Mouse (Mus musculus) CH12.LX (cell line): ENCODE measurements around the gene Slc9a3r2. TPM values are rescaled to one million over a fixed set of nuclear protein-coding genes. Genes with fewer than 3 reads are reported as not detected.

Source experiments
- DNase-seq: peaks from one replicate; pipeline ENCODE4 v3.0.0-alpha.2; 2013; ENCODE audit errors: extremely low read depth
- H3K27ac ChIP-seq: 2 replicates; pipeline ENCODE4 v1.5.1; 2012; ENCODE audit warnings: low read depth, mild to moderate bottlenecking, control low read depth, moderate library complexity; ENCODE audit not compliant: insufficient read depth
- H3K27me3 ChIP-seq: replicated peaks from 2 replicates; pipeline ENCODE3; 2012; ENCODE audit warnings: inconsistent platforms
- H3K36me3 ChIP-seq, 2 experiments: replicated peaks in 1 of 2; 2 replicates each; pipeline versions ENCODE3 to v1.6.1; 2012; ENCODE audit warnings: inconsistent platforms in 1 of 2, low read length in 1 of 2, mild to moderate bottlenecking in 1 of 2, mixed read lengths in 1 of 2, moderate library complexity in 1 of 2; ENCODE audit not compliant: control insufficient read depth in 1 of 2, insufficient read depth in 1 of 2
- H3K4me1 ChIP-seq, 2 experiments: 2 replicates each; pipeline ENCODE4 v1.6.1; 2012; ENCODE audit warnings: inconsistent platforms in 1 of 2, moderate library complexity in 1 of 2; ENCODE audit not compliant: insufficient read depth in 2 of 2, control insufficient read depth in 1 of 2
- H3K4me2 ChIP-seq: 2 replicates; pipeline ENCODE4 v1.6.1; 2012; ENCODE audit warnings: low read depth, mild to moderate bottlenecking, control low read depth; ENCODE audit not compliant: poor library complexity, insufficient read depth, severe bottlenecking
- H3K4me3 ChIP-seq, 3 experiments: fragments of 150-350 bp in 1 of 3; sonication (generic) in 1 of 3; replicated peaks in 1 of 3; 2 replicates each; pipeline versions ENCODE3 to v1.5.1; 2011 to 2012; ENCODE audit warnings: low read depth in 2 of 3, low read length in 2 of 3, mild to moderate bottlenecking in 2 of 3, moderate library complexity in 2 of 3, control low read depth in 1 of 3, improper control_type of control experiment in 1 of 3, inconsistent platforms in 1 of 3, mixed read lengths in 1 of 3; ENCODE audit not compliant: poor library complexity in 1 of 3
- H3K79me2 ChIP-seq: replicated peaks from 2 replicates; pipeline ENCODE4 v1.6.1; 2012; ENCODE audit warnings: mild to moderate bottlenecking, moderate library complexity; ENCODE audit not compliant: control insufficient read depth, poor library complexity, insufficient read depth, severe bottlenecking; ENCODE audit errors: extremely low read depth
- H3K9ac ChIP-seq: 2 replicates; pipeline ENCODE4 v1.6.1; 2012; ENCODE audit warnings: low read depth, mild to moderate bottlenecking, control low read depth, moderate library complexity; ENCODE audit not compliant: insufficient read depth
- H3K9me3 ChIP-seq: replicated peaks from 2 replicates; pipeline ENCODE3; 2012; ENCODE audit warnings: low read length, inconsistent platforms, mixed read lengths
- BHLHE40 ChIP-seq: IDR thresholded peaks from 2 replicates; pipeline ENCODE4 v1.6.1; 2011; ENCODE audit warnings: mild to moderate bottlenecking, low read depth, low read length, improper control_type of control experiment
- CHD2 ChIP-seq: IDR thresholded peaks from 2 replicates; pipeline ENCODE4 v1.6.1; 2011; ENCODE audit warnings: low read length, improper control_type of control experiment
- CTCF ChIP-seq, 2 experiments: IDR thresholded peaks in 1 of 2; conservative IDR thresholded peaks in 1 of 2; 2 replicates each; pipeline ENCODE4 v1.5.1; 2011 to 2012; ENCODE audit warnings: low read depth in 2 of 2, low read length in 2 of 2, improper control_type of control experiment in 1 of 2, inconsistent platforms in 1 of 2, mild to moderate bottlenecking in 1 of 2, moderate library complexity in 1 of 2
- E2F4 ChIP-seq: IDR thresholded peaks from 2 replicates; pipeline ENCODE4 v1.6.1; 2011; ENCODE audit warnings: low read depth, low read length, improper control_type of control experiment; ENCODE audit not compliant: insufficient replicate concordance
- ELF1 ChIP-seq: IDR thresholded peaks from 2 replicates; pipeline ENCODE4 v1.6.1; 2014; ENCODE audit warnings: low read depth, mild to moderate bottlenecking, inconsistent platforms, low read length, improper control_type of control experiment
- JUN ChIP-seq: IDR thresholded peaks from 2 replicates; pipeline ENCODE4 v1.6.1; 2011; ENCODE audit warnings: low read depth, mild to moderate bottlenecking, low read length, improper control_type of control experiment, moderate library complexity; ENCODE audit not compliant: insufficient read depth
- JUND ChIP-seq: conservative IDR thresholded peaks from 2 replicates; pipeline ENCODE4 v1.6.1; 2011; ENCODE audit warnings: low read depth, low read length, improper control_type of control experiment
- MAFK ChIP-seq: IDR thresholded peaks from 2 replicates; pipeline ENCODE4 v1.6.1; 2011; ENCODE audit warnings: low read length, improper control_type of control experiment; ENCODE audit not compliant: insufficient replicate concordance
- MAZ ChIP-seq: IDR thresholded peaks from 2 replicates; pipeline ENCODE4 v1.6.1; 2012; ENCODE audit warnings: low read depth, mild to moderate bottlenecking, inconsistent platforms, low read length, improper control_type of control experiment, moderate library complexity
- MXI1 ChIP-seq: IDR thresholded peaks from 2 replicates; pipeline ENCODE4 v1.6.1; 2011; ENCODE audit warnings: mild to moderate bottlenecking, low read depth, low read length, improper control_type of control experiment
- MYC ChIP-seq: IDR thresholded peaks from 2 replicates; pipeline ENCODE4 v1.6.1; 2011; ENCODE audit warnings: low read depth, mild to moderate bottlenecking, improper control_type of control experiment, low read length
- NELFE ChIP-seq: IDR thresholded peaks from 2 replicates; pipeline ENCODE4 v1.6.1; 2011; ENCODE audit warnings: low read depth, low read length, improper control_type of control experiment
- PAX5 ChIP-seq: IDR thresholded peaks from 2 replicates; pipeline ENCODE4 v1.6.1; 2012; ENCODE audit warnings: low read length, inconsistent platforms, mixed read lengths
- RAD21 ChIP-seq: IDR thresholded peaks from 2 replicates; pipeline ENCODE4 v1.6.1; 2011; ENCODE audit warnings: low read depth, mild to moderate bottlenecking, low read length, improper control_type of control experiment, moderate library complexity
- RCOR1 ChIP-seq: conservative IDR thresholded peaks from 2 replicates; pipeline ENCODE4 v1.6.1; 2012; ENCODE audit warnings: low read depth, mild to moderate bottlenecking, inconsistent platforms, low read length, improper control_type of control experiment
- TBP ChIP-seq: conservative IDR thresholded peaks from 2 replicates; pipeline ENCODE4 v1.6.1; 2011; ENCODE audit warnings: low read depth, low read length, improper control_type of control experiment
- TCF12 ChIP-seq: IDR thresholded peaks from 2 replicates; pipeline ENCODE4 v1.6.1; 2014; ENCODE audit warnings: low read depth, mild to moderate bottlenecking, inconsistent platforms, low read length, improper control_type of control experiment
- USF1 ChIP-seq: IDR thresholded peaks from 2 replicates; pipeline ENCODE4 v1.6.1; 2014; ENCODE audit warnings: low read depth, mild to moderate bottlenecking, inconsistent platforms, low read length, improper control_type of control experiment
- USF2 ChIP-seq: conservative IDR thresholded peaks from 2 replicates; pipeline ENCODE4 v1.6.1; 2011; ENCODE audit warnings: low read depth, low read length, improper control_type of control experiment
- ZKSCAN1 ChIP-seq: IDR thresholded peaks from 2 replicates; pipeline ENCODE4 v1.6.1; 2012; ENCODE audit warnings: low read depth, inconsistent platforms, low read length, improper control_type of control experiment, borderline replicate concordance
- ZMIZ1 ChIP-seq: IDR thresholded peaks from 2 replicates; pipeline ENCODE4 v1.6.1; 2012; ENCODE audit warnings: low read depth, mild to moderate bottlenecking, inconsistent platforms, low read length, improper control_type of control experiment
- dilution Hi-C: fragments of 300-500 bp; cut with MboI; formaldehyde crosslinking; loops from 2 replicates; pipeline ENCODE4 v1.14.3; 2020; ENCODE audit warnings: low sequenced_read_pairs; ENCODE audit not compliant: extremely low pct_unique_long_range_greater_than_20kb, extremely low pct_ligation_motif_present
- in situ Hi-C: fragments of 300-500 bp; cut with MboI; formaldehyde crosslinking; loops from 3 replicates; pipeline ENCODE4 v1.14.3; 2019; ENCODE audit warnings: low sequenced_read_pairs, low pct_ligation_motif_present, low pct_unique_long_range_greater_than_20kb, mixed read lengths
- polyA plus RNA-seq: library from polyadenylated mRNA; unstranded; fragments of >175 nt; gene quantifications from 2 replicates; pipeline ENCODE4 v1.2.1, GENCODE M21; 2012; ENCODE audit warnings: low read depth; ENCODE audit not compliant: insufficient read length
- total RNA-seq, 2 experiments: library from RNA; depleted of rRNA; stranded (reverse); fragments of 300-350 nt in 1 of 2; fragments of >200 nt in 1 of 2; gene quantifications; 2 replicates each; pipeline ENCODE4 v1.2.3; 2012 to 2014

The Slc9a3r2 gene
- total and polyA plus RNA-seq, 3 experiments: 2.1 to 5.5 (median 4.8) TPM

- Histone ChIP-seq H3K27ac (no peak overlapping the region), H3K9ac (no peak overlapping the region), H3K27me3 (no peaks in the 10 kb centered on the region), H3K4me2 (no peak overlapping the region), H3K9me3 (no peaks in the 10 kb centered on the region), H3K4me3 (no peak overlapping the region), H3K36me3 (peaks cover 0 to 46% of the 10 kb centered on the region in 2 experiments), H3K4me1 (peaks cover 2 to 48% of the 10 kb centered on the region in 2 experiments), H3K79me2 (no peaks in the 10 kb centered on the region)
- no peak for TF ChIP-seq PAX5
- TF ChIP-seq NELFE: no peak
- no peak for TF ChIP-seq MAZ
- no peak for TF ChIP-seq ELF1
- no peak for TF ChIP-seq CHD2
- no peak for TF ChIP-seq MYC
- TF ChIP-seq USF1: no peak
- TF ChIP-seq CTCF (conservative IDR thresholded peaks at IDR 0.05 in 1 of 2, IDR thresholded peaks at IDR 0.05 in 1 of 2; ENCODE audit: low read depth in 2 of 2, low read length in 2 of 2): no peak
- no peak for TF ChIP-seq RCOR1
- no peak for TF ChIP-seq TBP
- no peak for TF ChIP-seq E2F4
- no peak for TF ChIP-seq ZMIZ1
- TF ChIP-seq MXI1: no peak
- no peak for TF ChIP-seq BHLHE40
- DNase-seq: no peak
- dilution Hi-C loops: no loop called here
- in situ Hi-C loops: loop anchor here (5.0 kb wide), 1 partner anchor 93 kb away; the partner anchor contains the start of gene Pkd1
These were observed 10.0 kb downstream of the Slc9a3r2 start for GRCm38 (mm10) chr17:24640119-24640518.

DNA sequence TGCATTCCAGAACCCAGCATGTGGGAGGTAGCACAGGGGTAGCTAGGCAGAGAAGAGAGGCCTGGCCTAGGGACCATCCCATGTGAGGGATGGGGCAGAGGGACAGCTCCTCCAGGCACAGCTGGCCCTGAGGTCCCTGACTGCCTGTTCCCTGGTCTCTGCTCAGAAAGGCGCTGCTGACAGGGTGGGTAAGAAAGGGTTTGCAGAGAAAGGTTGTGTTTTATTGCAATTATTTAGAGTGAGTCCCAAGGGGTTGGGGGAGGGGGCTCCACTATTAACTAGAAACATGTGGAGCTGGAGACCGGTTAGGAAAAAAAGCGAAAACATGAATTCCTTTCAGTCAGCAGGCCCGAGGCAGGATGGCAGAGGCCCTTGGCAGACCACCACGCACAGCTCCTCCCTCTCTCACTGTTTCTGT, 10.5 kb downstream of the Slc9a3r2 start:
- Histone ChIP-seq H3K9ac (no peak overlapping the region), H3K79me2 (no peaks in the 10 kb centered on the region), H3K27ac (no peak overlapping the region), H3K36me3 (peaks cover 0 to 52% of the 10 kb centered on the region in 2 experiments), H3K27me3 (no peaks in the 10 kb centered on the region), H3K9me3 (no peaks in the 10 kb centered on the region), H3K4me1 (peaks cover 0 to 48% of the 10 kb centered on the region in 2 experiments; a peak in 2 of 4 replicates), H3K4me3 (no peak overlapping the region), H3K4me2 (no peak overlapping the region)
- dilution Hi-C loops: no loop called here
- DNase-seq: no peak
- in situ Hi-C loops: no loop called here
- no peak for TF ChIP-seq CHD2
- TF ChIP-seq JUN: no peak
- no peak for TF ChIP-seq RAD21
- TF ChIP-seq USF2: no peak
- no peak for TF ChIP-seq E2F4
- no peak for TF ChIP-seq ZKSCAN1
- no peak for TF ChIP-seq JUND
- no peak for TF ChIP-seq MYC
- TF ChIP-seq ZMIZ1: no peak
- TF ChIP-seq ELF1: no peak
- no peak for TF ChIP-seq MAFK
- TF ChIP-seq TCF12: no peak
